Mouse (Mus musculus) ES-Bruce4 (cell line): Measurements from ENCODE around the gene Ermn.

Experiments
- CTCF ChIP-seq: IDR thresholded peaks from one replicate; pipeline ENCODE4 v1.8.1; 2011; ENCODE audit warnings: low read depth, low read length
- EP300 ChIP-seq: IDR thresholded peaks from 2 replicates; pipeline ENCODE4 v1.6.1; 2011; ENCODE audit warnings: low read depth, low read length; ENCODE audit not compliant: insufficient read depth
- POLR2A ChIP-seq: IDR thresholded peaks from one replicate; pipeline ENCODE4 v1.8.1; 2011; ENCODE audit warnings: low read length; ENCODE audit not compliant: insufficient read depth

DNA sequence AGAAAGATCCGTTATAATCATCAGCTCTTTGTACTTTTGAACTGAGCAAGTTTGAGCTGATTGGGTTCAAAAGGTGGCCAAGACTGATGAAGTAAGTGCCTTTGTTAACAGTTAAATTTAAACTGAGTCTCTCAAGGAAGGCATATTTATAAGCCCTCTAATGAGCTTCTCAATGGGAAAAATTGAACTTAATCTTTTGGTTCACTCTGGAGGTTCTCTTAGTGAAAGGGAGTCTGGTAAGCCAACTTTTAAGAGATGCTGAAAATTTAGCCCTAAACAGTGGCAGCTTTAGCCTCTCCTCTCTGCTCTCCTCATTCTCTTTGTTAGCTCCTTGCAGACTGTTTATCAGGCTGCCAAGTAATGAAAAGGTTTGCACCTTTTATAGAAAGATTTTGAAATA, 42.2 kb upstream of the Ermn start:
- TF ChIP-seq CTCF (no peak), POLR2A (no peak), EP300 (no peak)
